Comparison of ENCODE assay signal across 31 mouse cellular contexts in genomic region chr13:12096382-12096932, GRCm38 (mm10). TPM values are rescaled to one million over a fixed set of nuclear protein-coding genes. Genes with fewer than 3 reads are reported as not detected.
DNase-seq lines count a peak whose midpoint lies in the region; ATAC-seq and TF ChIP-seq lines count a peak whose summit lies in the region.
"Had no signal": no experiment of that assay in that cellular context is flagged by ENCODE, and none has a peak within 500 bp of the region (broad histone marks: within the 10 kb centered on the region; RNA-seq: fewer than 3 reads in every experiment).

No protein-coding gene starts in this region.

- no peak overlapping the region for H3K4me2 ChIP-seq in heart, embryonic 11.5 days
- no peak overlapping the region for H3K4me2 ChIP-seq in lung, postnatal 0 days (replicated peaks; ENCODE audit: low read depth, low read length)
- no peak overlapping the region for H3K4me2 ChIP-seq in midbrain, embryonic 15.5 days
- H3K4me2 ChIP-seq: hindbrain, embryonic 14.5 days; limb, embryonic 12.5 days; liver, embryonic 15.5 days; lung, embryonic 14.5 days; midbrain, embryonic 11.5 days; neural tube, embryonic 12.5 days had no signal

- peaks cover 95% of the 10 kb centered on the region for H3K4me1 ChIP-seq in heart, embryonic 10.5 days
- H3K4me1 ChIP-seq in heart, embryonic 11.5 days (ENCODE audit: control insufficient read depth, insufficient read depth, low read length): peaks cover 81% of the 10 kb centered on the region
- H3K4me1 ChIP-seq in lung, postnatal 0 days (ENCODE audit: insufficient read depth, low read depth, low read length): no peaks in the 10 kb centered on the region
- H3K4me1 ChIP-seq in midbrain, embryonic 15.5 days: no peaks in the 10 kb centered on the region
- H3K4me1 ChIP-seq: limb, embryonic 12.5 days; neural tube, embryonic 12.5 days had no signal

- no peak overlapping the region for H3K4me3 ChIP-seq in heart, embryonic 10.5 days
- H3K4me3 ChIP-seq in heart, embryonic 11.5 days (ENCODE audit: low read depth, low read length): no peak overlapping the region
- H3K4me3 ChIP-seq in lung, postnatal 0 days (ENCODE audit: low read depth, low read length): no peak overlapping the region
- no peak overlapping the region for H3K4me3 ChIP-seq in midbrain, embryonic 15.5 days
- H3K4me3 ChIP-seq: erythroblast, embryonic 14.5 days; gastrocnemius, adult 2 months; limb, embryonic 12.5 days; liver, embryonic 15.5 days; myocyte; neural tube, embryonic 12.5 days had no signal

- 76% methylated on average over 3 of the region's 3 CpGs for WGBS in heart, embryonic 10.5 days
- 75% methylated on average over 3 of the region's 3 CpGs for WGBS in heart, embryonic 11.5 days (ENCODE audit: insufficient replicate concordance)
- WGBS in lung, postnatal 0 days: 93% methylated on average over 3 of the region's 3 CpGs
- WGBS in midbrain, embryonic 15.5 days: 80% methylated on average over 3 of the region's 3 CpGs

- no peak overlapping the region for H3K9ac ChIP-seq in heart, embryonic 11.5 days (ENCODE audit: low read depth, low read length)
- H3K9ac ChIP-seq in lung, postnatal 0 days (replicated peaks; ENCODE audit: low read depth): no peak overlapping the region
- no peak overlapping the region for H3K9ac ChIP-seq in midbrain, embryonic 15.5 days
- H3K9ac ChIP-seq: hindbrain, embryonic 14.5 days; limb, embryonic 12.5 days; liver, embryonic 15.5 days; lung, embryonic 14.5 days; neural tube, embryonic 12.5 days had no signal

- no peaks in the 10 kb centered on the region for H3K9me3 ChIP-seq in heart, embryonic 10.5 days
- H3K9me3 ChIP-seq in heart, embryonic 11.5 days (replicated peaks; ENCODE audit: control insufficient read depth, low read length): no peaks in the 10 kb centered on the region
- H3K9me3 ChIP-seq in lung, postnatal 0 days (ENCODE audit: low read length): no peaks in the 10 kb centered on the region
- H3K9me3 ChIP-seq in midbrain, embryonic 15.5 days: no peaks in the 10 kb centered on the region
- H3K9me3 ChIP-seq: limb, embryonic 12.5 days; liver, embryonic 15.5 days; neural tube, embryonic 12.5 days had no signal

- peak; percentile 21 for DNase-seq in adrenal gland, adult 8-10 months
- no peak for DNase-seq in adrenal gland, adult 18-20 months (ENCODE audit: low spot score in 2 of 2)
- no peak for DNase-seq in heart, embryonic 10.5 days (ENCODE audit: low spot score)
- DNase-seq in lung, postnatal 0 days (ENCODE audit: low spot score): no peak
- no peak for DNase-seq in lung, postnatal 25 days (ENCODE audit: low spot score)
- DNase-seq: cerebellum, adult 11 months; cerebellum, adult 9-11 months; gastrocnemius, adult 2 months; gastrocnemius, postnatal 36 days; kidney, adult 9 months; kidney, postnatal 10 days; lung, embryonic 14.5 days; lung, postnatal 36 days; right cerebral cortex, postnatal 4 days; thymus, adult 18-20 months; thymus, postnatal 25 days had no signal

- TF ChIP-seq CTCF in lung, postnatal 0 days (IDR thresholded peaks at IDR 0.05): no peak

- H3K27ac ChIP-seq in heart, embryonic 10.5 days: peak overlapping the region; percentile 3; the same call in 1 of the 2 replicates
- H3K27ac ChIP-seq in heart, embryonic 11.5 days (ENCODE audit: low read depth, low read length): no peak overlapping the region
- no peak overlapping the region for H3K27ac ChIP-seq in lung, postnatal 0 days (ENCODE audit: low read length)
- no peak overlapping the region for H3K27ac ChIP-seq in midbrain, embryonic 15.5 days
- H3K27ac ChIP-seq: gastrocnemius, adult 2 months; hindbrain, embryonic 14.5 days; limb, embryonic 12.5 days; liver, embryonic 15.5 days; neural tube, embryonic 12.5 days; stomach, postnatal 0 days had no signal

- no peaks in the 10 kb centered on the region for H3K36me3 ChIP-seq in heart, embryonic 10.5 days
- H3K36me3 ChIP-seq in heart, embryonic 11.5 days (ENCODE audit: control insufficient read depth, insufficient read depth, low read length): no peaks in the 10 kb centered on the region
- no peaks in the 10 kb centered on the region for H3K36me3 ChIP-seq in lung, postnatal 0 days (ENCODE audit: insufficient read depth, low read length)
- H3K36me3 ChIP-seq in midbrain, embryonic 15.5 days (replicated peaks): no peaks in the 10 kb centered on the region
- H3K36me3 ChIP-seq: limb, embryonic 12.5 days; liver, embryonic 15.5 days; neural tube, embryonic 12.5 days had no signal

- no peak for ATAC-seq in heart, embryonic 11.5 days (replicated peaks; ENCODE audit: insufficient number of reproducible peaks, low FRiP score, low TSS enrichment)
- ATAC-seq in lung, postnatal 0 days: 0 out of 2 replicates have a peak, but pooled peaks have one; percentile 19
- no peak for ATAC-seq in midbrain, embryonic 15.5 days (replicated peaks)
- ATAC-seq: forebrain, embryonic 16.5 days; intestine, postnatal 0 days had no signal

- H3K27me3 ChIP-seq in heart, embryonic 10.5 days (ENCODE audit: insufficient read depth, poor library complexity, severe bottlenecking): no peaks in the 10 kb centered on the region
- no peaks in the 10 kb centered on the region for H3K27me3 ChIP-seq in heart, embryonic 11.5 days (ENCODE audit: control insufficient read depth, insufficient read depth, low read length)
- H3K27me3 ChIP-seq in lung, postnatal 0 days (replicated peaks; ENCODE audit: insufficient read depth, low read length): no peaks in the 10 kb centered on the region
- H3K27me3 ChIP-seq in midbrain, embryonic 15.5 days (replicated peaks): no peaks in the 10 kb centered on the region
- H3K27me3 ChIP-seq: neural tube, embryonic 12.5 days had no signal

- TF ChIP-seq EP300 in lung, postnatal 0 days (IDR thresholded peaks at IDR 0.05): no peak

RNA-seq across cellular contexts. Expression of gene Ryr2, which starts 10.3 kb away (rescaled TPM):
- 10 to 100 TPM; 12.9 to 33.9 (median 20.0) TPM for total RNA-seq in adrenal gland, adult 8-10 months (2022)
- 10 to 100 TPM; 12.3 to 20.0 TPM for total RNA-seq in adrenal gland, adult 18-20 months (2021)
- polyA plus RNA-seq in heart, embryonic 10.5 days (2016; fragmentation: Nextera tagmentation; extraction: Ambion mirVana): 22.0 and 31.5 TPM in 2 replicates
- polyA plus RNA-seq in heart, embryonic 11.5 days (2014; fragmentation: Nextera tagmentation; extraction: Ambion mirVana): 35.6 and 46.7 TPM in 2 replicates
- 0.78 and 1.0 TPM in 2 replicates for polyA plus RNA-seq in lung, postnatal 0 days (2015; fragmentation: Nextera tagmentation; extraction: Ambion mirVana)
- 3.5 and 4.4 TPM in 2 replicates for polyA plus RNA-seq in midbrain, embryonic 15.5 days (2015; fragmentation: Nextera tagmentation; extraction: Ambion mirVana)
- total RNA-seq: hematopoietic stem cell, adult 5-6 weeks; megakaryocyte, adult 5-6 weeks had no signal
- polyA plus RNA-seq: erythroblast, embryonic 14.5 days; liver, adult 2 months; myocyte had no signal
